Comparison of ENCODE assay signal across 28 mouse cellular contexts in the genomic region with DNA sequence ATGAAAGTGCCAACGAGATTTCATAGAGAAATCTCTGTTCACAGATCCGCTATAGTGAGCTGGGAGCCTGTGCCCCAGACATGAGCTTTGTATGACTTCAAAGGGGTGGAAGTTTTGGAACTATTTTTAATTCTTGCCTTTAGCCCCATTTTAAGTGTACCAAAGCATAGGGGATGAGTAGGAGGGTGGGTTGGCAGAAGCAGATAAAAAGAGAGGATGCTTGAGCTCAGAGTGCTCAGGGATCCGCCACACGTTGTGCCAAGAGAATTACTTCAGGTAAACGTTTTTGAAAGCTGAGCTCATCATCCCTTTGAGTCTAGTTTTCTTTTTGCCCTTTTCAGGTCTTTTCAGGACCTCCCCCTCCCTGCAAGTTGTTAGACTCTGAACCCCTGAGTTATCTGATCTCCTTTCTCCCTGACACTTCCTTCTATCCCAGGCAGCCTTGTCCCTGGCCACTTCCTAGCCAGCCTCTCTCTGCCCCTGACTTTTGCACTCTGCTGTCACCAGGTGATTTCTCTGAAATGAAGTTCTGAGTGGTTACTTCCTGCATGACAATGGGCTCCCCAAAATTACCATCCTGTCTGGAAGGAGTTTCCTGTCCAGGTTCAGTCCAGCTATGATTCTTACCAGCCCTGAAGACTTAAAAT. TPM values are rescaled to one million over a fixed set of nuclear protein-coding genes. Genes with fewer than 3 reads are reported as not detected.
DNase-seq lines count a peak whose midpoint lies in the region; ATAC-seq and TF ChIP-seq lines count a peak whose summit lies in the region.
"Had no signal": no experiment of that assay in that cellular context is flagged by ENCODE, and none has a peak within 500 bp of the region (broad histone marks: within the 10 kb centered on the region; RNA-seq: fewer than 3 reads in every experiment).

No protein-coding gene starts in this region.

- TF ChIP-seq POLR2A in kidney, adult 2 months (IDR thresholded peaks at IDR 0.05; ENCODE audit: low read depth, low read length): no peak

- H3K4me2 ChIP-seq in intestine, postnatal 0 days (replicated peaks; ENCODE audit: low read depth): peak overlapping the region; percentile 21; the same call in 1 of the 2 replicates
- H3K4me2 ChIP-seq: embryonic facial prominence, embryonic 12.5 days; forebrain, embryonic 15.5 days; heart, embryonic 15.5 days; limb, embryonic 13.5 days; liver, embryonic 11.5 days; lung, embryonic 15.5 days; midbrain, embryonic 12.5 days; neural tube, embryonic 13.5 days had no signal

- no peaks in the 10 kb centered on the region for H3K9me3 ChIP-seq in intestine, postnatal 0 days (ENCODE audit: control insufficient read depth)
- H3K9me3 ChIP-seq: embryonic facial prominence, embryonic 12.5 days; forebrain, embryonic 10.5 days; forebrain, embryonic 15.5 days; heart, embryonic 10.5 days; heart, embryonic 15.5 days; limb, embryonic 13.5 days; lung, embryonic 15.5 days; midbrain, embryonic 12.5 days; neural tube, embryonic 13.5 days had no signal

- peak; percentile 54 for ATAC-seq in CD4-positive, CD25-positive, alpha-beta regulatory T cell, adult 4 months
- peak; percentile 62 for ATAC-seq in intestine, postnatal 0 days
- ATAC-seq: activated CD4-positive, CD25-positive, alpha-beta regulatory T cell, adult 4 months; forebrain, embryonic 15.5 days; hindbrain, embryonic 16.5 days had no signal

- no peak overlapping the region for H3K9ac ChIP-seq in intestine, postnatal 0 days (ENCODE audit: low read depth, low read length)
- H3K9ac ChIP-seq: embryonic facial prominence, embryonic 12.5 days; forebrain, embryonic 15.5 days; heart, embryonic 15.5 days; limb, embryonic 13.5 days; lung, embryonic 15.5 days; midbrain, embryonic 12.5 days; neural tube, embryonic 13.5 days had no signal

- H3K36me3 ChIP-seq in kidney, adult 2 months (ENCODE audit: control insufficient read depth, insufficient read depth, low read length): no peaks in the 10 kb centered on the region
- no peaks in the 10 kb centered on the region for H3K36me3 ChIP-seq in intestine, postnatal 0 days (ENCODE audit: control insufficient read depth, insufficient read depth)
- H3K36me3 ChIP-seq: embryonic facial prominence, embryonic 12.5 days; forebrain, embryonic 10.5 days; forebrain, embryonic 15.5 days; heart, embryonic 10.5 days; heart, embryonic 15.5 days; limb, embryonic 13.5 days; lung, embryonic 15.5 days; midbrain, embryonic 12.5 days; neural tube, embryonic 13.5 days had no signal

- WGBS in kidney, adult 2 months: 55% methylated on average over 5 of the region's 5 CpGs
- WGBS in intestine, postnatal 0 days: 48% methylated on average over 5 of the region's 5 CpGs

- no peaks in the 10 kb centered on the region for H3K27me3 ChIP-seq in kidney, adult 2 months (replicated peaks; ENCODE audit: control insufficient read depth, insufficient read depth, low read length)
- H3K27me3 ChIP-seq in intestine, postnatal 0 days (replicated peaks; ENCODE audit: control insufficient read depth, insufficient read depth, low read length): no peaks in the 10 kb centered on the region
- H3K27me3 ChIP-seq: embryonic facial prominence, embryonic 12.5 days; forebrain, embryonic 15.5 days; heart, embryonic 15.5 days; limb, embryonic 13.5 days; lung, embryonic 15.5 days; midbrain, embryonic 12.5 days; neural tube, embryonic 13.5 days had no signal

- TF ChIP-seq CTCF in kidney, adult 2 months (conservative IDR thresholded peaks at IDR 0.05; ENCODE audit: insufficient read depth, insufficient read length, low read depth, low read length): no peak
- TF ChIP-seq CTCF in intestine, postnatal 0 days (IDR thresholded peaks at IDR 0.05; ENCODE audit: low read depth): no peak

- H3K4me3 ChIP-seq in kidney, adult 2 months (ENCODE audit: insufficient read depth, low read depth, low read length): no peak overlapping the region
- H3K4me3 ChIP-seq in intestine, postnatal 0 days (ENCODE audit: low read depth, low read length): no peak overlapping the region
- H3K4me3 ChIP-seq: embryonic facial prominence, embryonic 12.5 days; forebrain, embryonic 10.5 days; forebrain, embryonic 15.5 days; heart, embryonic 10.5 days; heart, embryonic 15.5 days; left cerebral cortex, adult 2 months; limb, embryonic 13.5 days; lung, embryonic 15.5 days; midbrain, embryonic 12.5 days; neural tube, embryonic 13.5 days had no signal

- DNase-seq in kidney, adult 2 months: peak; percentile 64
- DNase-seq in kidney, postnatal 10 days: no peak
- DNase-seq in brain, adult 2 months (ENCODE audit: low read depth, low spot score): peak; percentile 51
- no peak for DNase-seq in thymus, postnatal 4 days
- no peak for DNase-seq in cerebellum, postnatal 10 days
- DNase-seq: adrenal gland, adult 2 months; adrenal gland, postnatal 36 days; cerebellum, adult 8-10 months; cerebellum, postnatal 36 days; embryo, embryonic 11 days; right cerebral cortex, postnatal 4 days; thymus, adult 2 months; thymus, postnatal 36 days had no signal

- peaks cover 61% of the 10 kb centered on the region for H3K4me1 ChIP-seq in kidney, adult 2 months (ENCODE audit: control insufficient read depth, insufficient read depth, low read length)
- peaks cover 24% of the 10 kb centered on the region for H3K4me1 ChIP-seq in intestine, postnatal 0 days (replicated peaks; ENCODE audit: control insufficient read depth, insufficient read depth, low read length)
- H3K4me1 ChIP-seq: forebrain, embryonic 15.5 days; midbrain, embryonic 12.5 days had no signal

- peak overlapping the region; percentile 2; the same call in 1 of the 2 replicates for H3K27ac ChIP-seq in kidney, adult 2 months (ENCODE audit: insufficient read depth, low read depth, low read length)
- peak overlapping the region; percentile 87 for H3K27ac ChIP-seq in intestine, postnatal 0 days (ENCODE audit: low read depth, low read length)
- H3K27ac ChIP-seq: embryonic facial prominence, embryonic 12.5 days; forebrain, embryonic 10.5 days; forebrain, embryonic 15.5 days; heart, embryonic 10.5 days; heart, embryonic 15.5 days; left cerebral cortex, adult 2 months; limb, embryonic 13.5 days; lung, embryonic 15.5 days; midbrain, embryonic 12.5 days; neural tube, embryonic 13.5 days had no signal

RNA-seq across cellular contexts. Expression of gene Gng12, which starts 12.3 kb away (rescaled TPM):
- 90.6 and 102 TPM in 2 replicates for polyA plus RNA-seq in kidney, adult 2 months (2012; rRNA removed)
- 10 to 100 TPM; 15.8 to 21.0 TPM for polyA plus RNA-seq in CD4-positive, CD25-positive, alpha-beta regulatory T cell, adult 4 months (2017; shearing (Covaris generic))
- polyA plus RNA-seq in intestine, postnatal 0 days (2015; fragmentation: Nextera tagmentation; extraction: Ambion mirVana): 265 and 271 TPM in 2 replicates

Comparison
In these comparisons a context has a peak if more than half of its experiments do, and no peak if none do; other contexts are left out.
1. DNase-seq: peak in kidney, adult 2 months (single experiment) and brain, adult 2 months (single experiment); none in kidney, postnatal 10 days (single experiment), thymus, postnatal 4 days (single experiment) and cerebellum, postnatal 10 days (0 of 2).